Mouse (Mus musculus) C2C12 (cell line): ENCODE measurements around the gene Snx29.

Source experiments
- CEBPB ChIP-seq: IDR thresholded peaks from one replicate; pipeline ENCODE4 v1.6.1; 2011; ENCODE audit warnings: low read depth, mild to moderate bottlenecking, control low read depth, moderate library complexity
- CTCF ChIP-seq: IDR thresholded peaks from one replicate; pipeline ENCODE4 v1.5.1; 2011; ENCODE audit not compliant: control insufficient read depth, insufficient read depth, insufficient read length
- MAX ChIP-seq: IDR thresholded peaks from one replicate; pipeline ENCODE4 v1.6.1; 2011; ENCODE audit warnings: mild to moderate bottlenecking, control low read depth
- MYOG ChIP-seq: IDR thresholded peaks from one replicate; pipeline ENCODE4 v1.6.1; 2011; ENCODE audit not compliant: control insufficient read depth, insufficient read length; ENCODE audit errors: extremely low read depth
- USF1 ChIP-seq: IDR thresholded peaks from one replicate; pipeline ENCODE4 v1.6.1; 2011; ENCODE audit warnings: low read depth, mild to moderate bottlenecking, control low read depth, moderate library complexity

DNA sequence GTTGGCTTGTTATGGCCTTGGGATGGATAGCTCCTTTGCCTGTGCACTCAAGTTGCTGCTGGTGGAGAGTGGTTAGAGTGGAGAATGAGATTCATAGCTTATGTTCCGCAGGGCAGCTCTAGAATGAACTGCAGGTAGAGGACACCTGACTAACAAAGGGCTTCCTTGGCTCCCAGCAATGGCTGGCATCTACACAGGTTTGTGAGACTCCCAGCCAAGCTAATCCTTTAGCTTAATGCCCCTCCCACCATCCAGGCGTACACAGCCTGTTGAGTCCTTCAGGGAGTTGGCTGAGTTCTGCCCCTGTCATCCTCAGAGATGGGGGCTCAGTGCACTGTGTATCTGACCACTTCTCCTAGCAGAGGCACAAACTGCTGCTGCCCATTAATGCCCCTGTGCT is 148.5 kb downstream of the Snx29 start:
- TF ChIP-seq CTCF, result no peak
- no peak for TF ChIP-seq USF1
- no peak for TF ChIP-seq MAX
- no peak for TF ChIP-seq CEBPB
- TF ChIP-seq MYOG, result no peak
